Comparison of ENCODE assay signal across 10 mouse cellular contexts in genomic region chr17:17749371-17749770, GRCm38 (mm10). TPM values are rescaled to one million over a fixed set of nuclear protein-coding genes. Genes with fewer than 3 reads are reported as not detected.
A peak's percentile ranks its signal among the peaks of the same experiment; 100 is the strongest.
DNase-seq lines count a peak whose midpoint lies in the region; ATAC-seq and TF ChIP-seq lines count a peak whose summit lies in the region.
"Not testable (repeated sequence)": the region's sequence is repeated elsewhere in the genome, so short reads cannot be mapped to it uniquely, and the experiment has no call there.
"Had no signal": no experiment of that assay in that cellular context is flagged by ENCODE, and none has a peak within 500 bp of the region (broad histone marks: within the 10 kb centered on the region; RNA-seq: fewer than 3 reads in every experiment).

No protein-coding gene starts in this region.

- ATAC-seq in inflammation-experienced regulatory T-cells, adult 6 months, result peak; percentile 85
- ATAC-seq in megakaryocyte progenitor cell, adult 5-6 weeks (replicated peaks; ENCODE audit: poor library complexity), result peak; percentile 98

- not testable (repeated sequence) for H3K4me3 ChIP-seq in gastrocnemius, adult 2 months

- not testable (repeated sequence) for H3K27ac ChIP-seq in gastrocnemius, adult 2 months

- TF ChIP-seq CTCF in gastrocnemius, adult 2 months (IDR thresholded peaks at IDR 0.05), result peak; percentile 62

- intact Hi-C loops in gastrocnemius, adult 2 months (cut with DNase I), result not testable (repeated sequence)

- peak; percentile 76 for DNase-seq in 416B (ENCODE audit: low read depth)
- peak; percentile 52 to 85 for DNase-seq in adrenal gland, adult (ENCODE audit: inconsistent age in 2 of 2, low spot score in 1 of 2)
- DNase-seq in cerebellum, postnatal 4 days (ENCODE audit: low spot score in 2 of 2), result peak; percentile 26 to 35
- not testable (repeated sequence) for DNase-seq in gastrocnemius, adult 2 months
- DNase-seq in left cerebral cortex, adult 18-20 months (ENCODE audit: low spot score in 2 of 2), result peak; percentile 41 to 48
- peak; percentile 32 to 43 for DNase-seq in right cerebral cortex, postnatal 36 days (ENCODE audit: low spot score in 2 of 2)

RNA-seq across cellular contexts. Expression of gene Vmn2r90, which starts 45.8 kb away (rescaled TPM):
- not detected for total RNA-seq in gastrocnemius, adult 2 months (2021)
- under 1 TPM in 1 of 3 experiments, not detected in 2; 0.12 TPM for polyA plus RNA-seq in inflammation-experienced regulatory T-cells, adult 6 months (2017; shearing (Covaris generic))
- not detected for total RNA-seq in left cerebral cortex, adult 18-20 months (2021)
- total RNA-seq in megakaryocyte progenitor cell, adult 5-6 weeks (2015), result 0.22 TPM in 1 of 2 replicates, not detected in the other
- total RNA-seq in megakaryocyte progenitor cell, adult 5-6 weeks (2017), result not detected in 2 replicates
- polyA plus RNA-seq: gonadal fat pad, adult 2 months; lung, embryonic 16.5 days had no signal
